Mouse (Mus musculus) thymus, postnatal 25 days (tissue): ENCODE results near the gene Plpp7.

Experiments used
- DNase-seq: peaks from one replicate; pipeline ENCODE4 v3.0.0; 2022

Gene Plpp7

GRCm38 (mm10) chr2:32070747-32071146 lies 24.6 kb upstream of the Plpp7 start:
- no peak for DNase-seq

GRCm38 (mm10) chr2:32074404-32074803 lies 20.9 kb upstream of the Plpp7 start:
- DNase-seq: peak; percentile 6

- peak; percentile 11 for DNase-seq
These were observed 20.0 kb upstream of the Plpp7 start for GRCm38 (mm10) chr2:32075368-32075767.

- peak; percentile 37 for DNase-seq
These were observed 17.6 kb upstream of the Plpp7 start for GRCm38 (mm10) chr2:32077744-32078143.

GRCm38 (mm10) chr2:32078522-32078921 lies 16.8 kb upstream of the Plpp7 start:
- DNase-seq: peak; percentile 85

GRCm38 (mm10) chr2:32079191-32079725 lies 16.1 kb upstream of the Plpp7 start:
- DNase-seq: peak; percentile 42

GRCm38 (mm10) chr2:32080681-32081080 lies 14.6 kb upstream of the Plpp7 start:
- peak; percentile 58 for DNase-seq

GRCm38 (mm10) chr2:32081296-32081929 lies 13.9 kb upstream of the Plpp7 start:
- peak; percentile 58 for DNase-seq

GRCm38 (mm10) chr2:32082229-32082628 lies 13.1 kb upstream of the Plpp7 start:
- peak; percentile 52 for DNase-seq

GRCm38 (mm10) chr2:32083159-32084011 lies 11.9 kb upstream of the Plpp7 start:
- DNase-seq: peak; percentile 86

- DNase-seq: peak; percentile 76
These were observed 11.0 kb upstream of the Plpp7 start, which contains the start of gene Fam78a for GRCm38 (mm10) chr2:32084111-32084871. Fam78a (minus strand) TSS chr2:32084857.

GRCm38 (mm10) chr2:32084872-32085199 lies 10.5 kb upstream of the Plpp7 start:
- no peak for DNase-seq

- no peak for DNase-seq
These were observed 10.1 kb upstream of the Plpp7 start for GRCm38 (mm10) chr2:32085231-32085630.

GRCm38 (mm10) chr2:32087606-32088005 lies 7.7 kb upstream of the Plpp7 start:
- no peak for DNase-seq

- DNase-seq: no peak
These were observed 6.9 kb upstream of the Plpp7 start for GRCm38 (mm10) chr2:32088372-32088981.

- no peak for DNase-seq
These were observed 5.7 kb upstream of the Plpp7 start for GRCm38 (mm10) chr2:32089606-32090005.

GRCm38 (mm10) chr2:32090145-32090544 lies 5.2 kb upstream of the Plpp7 start:
- DNase-seq: no peak

- no peak for DNase-seq
These were observed 3.4 kb upstream of the Plpp7 start for GRCm38 (mm10) chr2:32091956-32092355.

- no peak for DNase-seq
These were observed 1.2 kb upstream of the Plpp7 start for GRCm38 (mm10) chr2:32094001-32094707.

GRCm38 (mm10) chr2:32096122-32096420 lies 743 bp downstream of the Plpp7 start:
- no peak for DNase-seq

GRCm38 (mm10) chr2:32102944-32103343 lies 7.6 kb downstream of the Plpp7 start:
- DNase-seq: no peak

GRCm38 (mm10) chr2:32103557-32103956 lies 8.2 kb downstream of the Plpp7 start:
- no peak for DNase-seq
